Mouse (Mus musculus) right cerebral cortex, postnatal 36 days (tissue): Measurements from ENCODE around the gene Birc2.
"Not testable (repeated sequence)": the region's sequence is repeated elsewhere in the genome, so short reads cannot be mapped to it uniquely, and the experiment has no call there.

Experiments
- DNase-seq, 2 experiments: peaks; one replicate each; pipeline ENCODE4 v3.0.0; 2022; ENCODE audit warnings: low spot score in 2 of 2, mixed read lengths in 1 of 2

Gene Birc2

GRCm38 (mm10) chr9:7836905-7837805 is at the start of gene Birc2:
Birc2 (minus strand) TSS chr9:7837064.
- peak; percentile 94 to 95 for DNase-seq

GRCm38 (mm10) chr9:7884346-7884745 is 47.5 kb upstream of the Birc2 start:
- no peak for DNase-seq

GRCm38 (mm10) chr9:7882304-7882865 is 45.5 kb upstream of the Birc2 start:
- DNase-seq = no peak

GRCm38 (mm10) chr9:7873511-7874211 is 36.8 kb upstream of the Birc2 start:
- DNase-seq = no peak

- no peak for DNase-seq
Measured at GRCm38 (mm10) chr9:7872775-7873439, 36.0 kb upstream of the Birc2 start, which contains the start of gene Birc3. Birc3 (minus strand) TSS chr9:7873186.

- no peak for DNase-seq
Measured at GRCm38 (mm10) chr9:7872044-7872774, 35.3 kb upstream of the Birc2 start.

- DNase-seq = no peak
Measured at GRCm38 (mm10) chr9:7871316-7872043, 34.6 kb upstream of the Birc2 start.

GRCm38 (mm10) chr9:7870556-7871315 is 33.9 kb upstream of the Birc2 start:
- DNase-seq = no peak

- no peak for DNase-seq
Measured at GRCm38 (mm10) chr9:7868838-7869491, 32.1 kb upstream of the Birc2 start.

GRCm38 (mm10) chr9:7867981-7868380 is 31.1 kb upstream of the Birc2 start:
- DNase-seq = no peak

GRCm38 (mm10) chr9:7866981-7867380 is 30.1 kb upstream of the Birc2 start:
- DNase-seq = not testable (repeated sequence)

GRCm38 (mm10) chr9:7860976-7861375 is 24.1 kb upstream of the Birc2 start:
- DNase-seq = no peak

GRCm38 (mm10) chr9:7855912-7856311 is 19.0 kb upstream of the Birc2 start:
- no peak for DNase-seq

- DNase-seq = no peak
Measured at GRCm38 (mm10) chr9:7855374-7855773, 18.5 kb upstream of the Birc2 start.

- DNase-seq = not testable (repeated sequence)
Measured at GRCm38 (mm10) chr9:7854196-7854595, 17.3 kb upstream of the Birc2 start.

GRCm38 (mm10) chr9:7852346-7853230 is 15.7 kb upstream of the Birc2 start:
- DNase-seq = no peak

GRCm38 (mm10) chr9:7851841-7852240 is 15.0 kb upstream of the Birc2 start:
- DNase-seq = no peak

GRCm38 (mm10) chr9:7848191-7848590 is 11.3 kb upstream of the Birc2 start:
- DNase-seq = no peak
